Mouse (Mus musculus) stomach, embryonic 15.5 days (tissue): ENCODE results near the gene Engase. TPM values are rescaled to one million over a fixed set of nuclear protein-coding genes. Genes with fewer than 3 reads are reported as not detected.

Experiments used
- ATAC-seq: fragments of 200-750 bp; cut with Nextera tagmentation; 2 replicates; pipeline ENCODE4 v1.8.0; 2017; ENCODE audit warnings: low read depth, moderate number of reproducible peaks, moderate TSS enrichment; ENCODE audit not compliant: insufficient read depth, low FRiP score
- H3K27ac ChIP-seq: fragments of 300-500 bp; sonication (generic); 2 replicates; pipeline ENCODE4 v1.5.1; 2015; ENCODE audit warnings: mild to moderate bottlenecking, inconsistent platforms
- H3K27me3 ChIP-seq: fragments of 300-500 bp; sonication (generic); replicated peaks from 2 replicates; pipeline ENCODE4 v1.6.1; 2015; ENCODE audit warnings: inconsistent platforms
- H3K36me3 ChIP-seq: fragments of 300-500 bp; sonication (generic); 2 replicates; pipeline ENCODE4 v1.6.1; 2015; ENCODE audit warnings: inconsistent platforms
- H3K4me1 ChIP-seq: fragments of 300-500 bp; sonication (generic); 2 replicates; pipeline ENCODE4 v1.6.1; 2015; ENCODE audit warnings: inconsistent platforms
- H3K4me2 ChIP-seq: fragments of 300-500 bp; sonication (generic); 2 replicates; pipeline ENCODE4 v1.6.1; 2015; ENCODE audit warnings: mild to moderate bottlenecking, inconsistent platforms
- H3K4me3 ChIP-seq: fragments of 300-500 bp; sonication (generic); replicated peaks from 2 replicates; pipeline ENCODE4 v1.5.1; 2015; ENCODE audit warnings: inconsistent platforms
- H3K9ac ChIP-seq: fragments of 300-500 bp; sonication (generic); 2 replicates; pipeline ENCODE4 v1.6.1; 2015; ENCODE audit warnings: inconsistent platforms
- H3K9me3 ChIP-seq: fragments of 300-500 bp; sonication (generic); 2 replicates; pipeline ENCODE4 v1.6.1; 2016; ENCODE audit warnings: inconsistent platforms
- WGBS: fragments of 180-500 bp; shearing (Covaris S2); methylation state at CpG from one replicate; pipeline ENCODE4 v1.1.7; 2015; 5-methylcytosine and 5-hydroxymethylcytosine counted together
- polyA plus RNA-seq: library from polyadenylated mRNA; unstranded; fragments of >200 nt; fragmentation: Nextera tagmentation; extraction: Ambion mirVana; gene quantifications from 2 replicates; pipeline ENCODE4 v1.2.1, GENCODE M21; 2015

Gene Engase
- polyA plus RNA-seq, 1 experiment from 2014 or later: 10.1 TPM

GRCm38 (mm10) chr11:118438665-118439414, 37.8 kb upstream of the Engase start:
- Histone ChIP-seq H3K4me2 (no peak overlapping the region), H3K27me3 (no peaks in the 10 kb centered on the region), H3K4me1 (peaks cover 7% of the 10 kb centered on the region), H3K27ac (peak overlapping the region; percentile 36; the same call in 1 of the 2 replicates), H3K9ac (no peak overlapping the region), H3K9me3 (no peaks in the 10 kb centered on the region), H3K36me3 (no peaks in the 10 kb centered on the region), H3K4me3 (no peak overlapping the region)
- no peak for ATAC-seq
- 28% methylated on average over 11 of the region's 11 CpGs for WGBS

GRCm38 (mm10) chr11:118442691-118443090, 33.9 kb upstream of the Engase start:
- 0 out of 2 replicates have a peak, but pooled peaks have one; percentile 17 for ATAC-seq
- no peak overlapping the region for H3K4me3 ChIP-seq
- no peaks in the 10 kb centered on the region for H3K36me3 ChIP-seq
- H3K27me3 ChIP-seq: no peaks in the 10 kb centered on the region
- H3K9ac ChIP-seq: no peak overlapping the region
- H3K27ac ChIP-seq: no peak overlapping the region
- 66% methylated on average over 13 of the region's 13 CpGs for WGBS
- 0 out of 2 replicates have a peak, but pooled peaks cover 4% of the 10 kb centered on the region for H3K4me1 ChIP-seq
- H3K9me3 ChIP-seq: no peaks in the 10 kb centered on the region
- no peak overlapping the region for H3K4me2 ChIP-seq

- H3K9ac ChIP-seq: no peak overlapping the region
- H3K4me1 ChIP-seq: 0 out of 2 replicates have a peak, but pooled peaks cover 4% of the 10 kb centered on the region
- no peaks in the 10 kb centered on the region for H3K36me3 ChIP-seq
- no peaks in the 10 kb centered on the region for H3K9me3 ChIP-seq
- no peak overlapping the region for H3K4me3 ChIP-seq
- H3K4me2 ChIP-seq: no peak overlapping the region
- WGBS: 30% methylated on average over 11 of the region's 11 CpGs
- no peak overlapping the region for H3K27ac ChIP-seq
- ATAC-seq: 0 out of 2 replicates have a peak, but pooled peaks have one; percentile 16
- no peaks in the 10 kb centered on the region for H3K27me3 ChIP-seq
These were observed 33.2 kb upstream of the Engase start for GRCm38 (mm10) chr11:118443201-118443970.

GRCm38 (mm10) chr11:118445843-118446242, 30.8 kb upstream of the Engase start:
- Histone ChIP-seq H3K27ac (no peak overlapping the region), H3K9ac (no peak overlapping the region), H3K9me3 (no peaks in the 10 kb centered on the region), H3K27me3 (no peaks in the 10 kb centered on the region), H3K4me3 (no peak overlapping the region), H3K4me1 (0 out of 2 replicates have a peak, but pooled peaks cover 4% of the 10 kb centered on the region), H3K36me3 (no peaks in the 10 kb centered on the region), H3K4me2 (no peak overlapping the region)
- ATAC-seq: peak; percentile 70
- WGBS: 18% methylated on average over 3 of the region's 3 CpGs

GRCm38 (mm10) chr11:118447346-118447745, 29.3 kb upstream of the Engase start:
- Histone ChIP-seq H3K4me2 (no peak overlapping the region), H3K27ac (no peak overlapping the region), H3K36me3 (no peaks in the 10 kb centered on the region), H3K9ac (no peak overlapping the region), H3K4me1 (0 out of 2 replicates have a peak, but pooled peaks cover 4% of the 10 kb centered on the region), H3K4me3 (no peak overlapping the region), H3K9me3 (no peaks in the 10 kb centered on the region), H3K27me3 (no peaks in the 10 kb centered on the region)
- WGBS: 45% methylated on average over 4 of the region's 4 CpGs
- ATAC-seq: no peak

- WGBS: 74% methylated on average over 8 of the region's 8 CpGs
- Histone ChIP-seq H3K9ac (no peak overlapping the region), H3K27ac (no peak overlapping the region), H3K4me2 (no peak overlapping the region), H3K4me1 (0 out of 2 replicates have a peak, but pooled peaks cover 4% of the 10 kb centered on the region), H3K27me3 (no peaks in the 10 kb centered on the region), H3K9me3 (no peaks in the 10 kb centered on the region), H3K36me3 (no peaks in the 10 kb centered on the region), H3K4me3 (no peak overlapping the region)
- no peak for ATAC-seq
These were observed 28.2 kb upstream of the Engase start for GRCm38 (mm10) chr11:118448385-118448784.

GRCm38 (mm10) chr11:118451211-118451610, 25.4 kb upstream of the Engase start:
- Histone ChIP-seq H3K27me3 (no peaks in the 10 kb centered on the region), H3K4me2 (no peak overlapping the region), H3K4me3 (no peak overlapping the region), H3K27ac (no peak overlapping the region), H3K9me3 (no peaks in the 10 kb centered on the region), H3K9ac (no peak overlapping the region), H3K36me3 (no peaks in the 10 kb centered on the region), H3K4me1 (0 out of 2 replicates have a peak, but pooled peaks cover under 1% of the 10 kb centered on the region)
- WGBS: 84% methylated on average over 6 of the region's 6 CpGs
- ATAC-seq: no peak

- ATAC-seq: no peak
- no peak overlapping the region for H3K4me2 ChIP-seq
- H3K4me3 ChIP-seq: no peak overlapping the region
- no peaks in the 10 kb centered on the region for H3K27me3 ChIP-seq
- 70% methylated on average over 2 of the region's 2 CpGs for WGBS
- H3K4me1 ChIP-seq: no peaks in the 10 kb centered on the region
- H3K27ac ChIP-seq: no peak overlapping the region
- H3K36me3 ChIP-seq: no peaks in the 10 kb centered on the region
- no peak overlapping the region for H3K9ac ChIP-seq
- H3K9me3 ChIP-seq: no peaks in the 10 kb centered on the region
These were observed 23.7 kb upstream of the Engase start for GRCm38 (mm10) chr11:118452955-118453354.

- no peaks in the 10 kb centered on the region for H3K9me3 ChIP-seq
- H3K9ac ChIP-seq: no peak overlapping the region
- WGBS: 72% methylated on average over 11 of the region's 11 CpGs
- H3K36me3 ChIP-seq: no peaks in the 10 kb centered on the region
- no peak overlapping the region for H3K4me2 ChIP-seq
- H3K4me1 ChIP-seq: 0 out of 2 replicates have a peak, but pooled peaks cover 2% of the 10 kb centered on the region
- no peak overlapping the region for H3K4me3 ChIP-seq
- ATAC-seq: no peak
- H3K27me3 ChIP-seq: no peaks in the 10 kb centered on the region
- no peak overlapping the region for H3K27ac ChIP-seq
These were observed 22.6 kb upstream of the Engase start for GRCm38 (mm10) chr11:118453886-118454671.

GRCm38 (mm10) chr11:118455788-118456187, 20.8 kb upstream of the Engase start:
- no peak for ATAC-seq
- H3K27ac ChIP-seq: no peak overlapping the region
- 0 out of 2 replicates have a peak, but pooled peaks cover 5% of the 10 kb centered on the region for H3K4me1 ChIP-seq
- no peaks in the 10 kb centered on the region for H3K27me3 ChIP-seq
- H3K9me3 ChIP-seq: no peaks in the 10 kb centered on the region
- WGBS: 69% methylated on average over 6 of the region's 6 CpGs
- no peak overlapping the region for H3K9ac ChIP-seq
- H3K4me2 ChIP-seq: no peak overlapping the region
- H3K4me3 ChIP-seq: no peak overlapping the region
- no peaks in the 10 kb centered on the region for H3K36me3 ChIP-seq

GRCm38 (mm10) chr11:118456937-118457336, 19.7 kb upstream of the Engase start:
- ATAC-seq: no peak
- Histone ChIP-seq H3K4me1 (0 out of 2 replicates have a peak, but pooled peaks cover 5% of the 10 kb centered on the region), H3K27me3 (no peaks in the 10 kb centered on the region), H3K9ac (no peak overlapping the region), H3K9me3 (no peaks in the 10 kb centered on the region), H3K27ac (no peak overlapping the region), H3K36me3 (no peaks in the 10 kb centered on the region), H3K4me3 (no peak overlapping the region), H3K4me2 (no peak overlapping the region)
- 66% methylated on average over 11 of the region's 11 CpGs for WGBS
